Mouse (Mus musculus) G1E (cell line): Measurements from ENCODE around the gene Mrpl52.

Experiments used
- CTCF ChIP-seq: IDR thresholded peaks from 2 replicates; pipeline ENCODE4 v1.5.1; 2012; ENCODE audit warnings: low read depth, low read length, inconsistent platforms, mixed read lengths
- TAL1 ChIP-seq: conservative IDR thresholded peaks from 2 replicates; pipeline ENCODE4 v1.6.1; 2012; ENCODE audit warnings: low read depth, low read length, inconsistent platforms, mixed read lengths

- TF ChIP-seq CTCF (no peak), TAL1 (no peak)
These were observed 30.0 kb upstream of the Mrpl52 start for GRCm38 (mm10) chr14:54396685-54397084.
